8 mouse cellular contexts compared by ENCODE assay signal in the genomic region with DNA sequence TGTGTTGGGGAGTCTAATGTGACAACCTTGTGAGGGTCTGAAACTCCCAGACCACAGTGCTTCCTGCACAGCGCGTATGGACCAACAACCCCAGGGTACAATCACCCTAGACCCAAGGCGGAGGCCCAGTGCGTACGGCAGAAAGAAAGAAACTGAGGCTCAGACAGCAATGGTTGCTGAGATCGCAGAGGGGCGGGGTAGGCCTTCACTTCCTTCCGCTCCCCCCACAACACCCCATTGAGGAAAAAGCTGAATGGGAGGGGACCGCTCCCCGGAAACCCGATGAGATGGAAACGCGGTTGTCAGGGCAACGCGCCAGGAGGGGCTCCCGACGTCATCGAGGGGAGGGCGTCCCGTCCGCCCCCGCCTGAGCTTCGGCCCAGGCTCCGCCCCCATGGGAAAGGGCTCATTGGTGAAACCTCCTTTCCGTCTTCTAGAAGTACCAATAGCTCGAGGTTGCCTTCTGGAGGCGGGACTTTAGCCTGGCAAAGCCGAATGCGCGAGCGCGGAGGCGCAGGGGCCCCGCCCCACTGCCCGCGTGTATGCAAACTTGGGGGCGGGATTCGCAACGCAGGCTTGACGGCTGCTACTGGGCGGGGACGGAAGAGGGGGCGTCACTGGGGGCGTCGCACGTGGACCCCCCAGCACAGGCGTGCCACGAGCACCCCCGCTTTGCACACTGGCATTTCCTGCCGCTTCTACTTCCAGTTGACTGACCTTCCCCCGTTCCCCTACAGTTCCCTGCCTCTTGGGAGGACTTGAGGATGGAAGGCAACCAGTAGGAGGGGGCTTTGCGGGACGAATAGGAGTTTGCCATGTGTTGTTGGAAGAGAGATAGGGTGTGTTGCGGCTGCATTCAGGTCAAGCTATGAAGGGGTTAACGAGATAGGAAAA. TPM values are rescaled to one million over a fixed set of nuclear protein-coding genes. Genes with fewer than 3 reads are reported as not detected.
A peak's percentile ranks its signal among the peaks of the same experiment; 100 is the strongest.
DNase-seq lines count a peak whose midpoint lies in the region.

No protein-coding gene starts in this region.

- under 1% methylated on average over 55 of the region's 55 CpGs for WGBS in hindbrain, embryonic 10.5 days

- peaks cover 8% of the 10 kb centered on the region for H3K27me3 ChIP-seq in hindbrain, embryonic 10.5 days (ENCODE audit: insufficient read depth, poor library complexity, severe bottlenecking)

- peak; percentile 96 for DNase-seq in MEL-GATA-1-ER (ENCODE audit: extremely low read depth, low read depth)
- peak; percentile 98 for DNase-seq in cerebellum, adult 8-10 months
- peak; percentile 99 for DNase-seq in forelimb bud, embryonic 11.5 days (ENCODE audit: low read depth, low spot score)
- peak; percentile 98 for DNase-seq in hindbrain, embryonic 10.5 days (ENCODE audit: low spot score)
- peak; percentile 100 for DNase-seq in layer of hippocampus, postnatal 10 days (ENCODE audit: low spot score in 2 of 2)
- peak; percentile 100 for DNase-seq in lung, postnatal 10 days
- DNase-seq in ovary, postnatal 36 days (ENCODE audit: low spot score), result peak; percentile 98
- peak; percentile 100 for DNase-seq in thymus, postnatal 25 days

- peak overlapping the region; percentile 93 for H3K27ac ChIP-seq in hindbrain, embryonic 10.5 days

- H3K36me3 ChIP-seq in hindbrain, embryonic 10.5 days, result peaks cover 38% of the 10 kb centered on the region

- peak overlapping the region; percentile 49 for H3K4me3 ChIP-seq in hindbrain, embryonic 10.5 days

- no peaks in the 10 kb centered on the region for H3K9me3 ChIP-seq in hindbrain, embryonic 10.5 days

- H3K4me1 ChIP-seq in hindbrain, embryonic 10.5 days (replicated peaks), result peaks cover 97% of the 10 kb centered on the region

RNA-seq across cellular contexts. Expression of a gene that starts 6.0 kb away (rescaled TPM):
- polyA plus RNA-seq in hindbrain, embryonic 10.5 days (2016; fragmentation: Nextera tagmentation; extraction: Ambion mirVana), result 95.3 and 153 TPM in 2 replicates
- 100 to 1,000 TPM; 154 to 175 TPM for total RNA-seq in layer of hippocampus, postnatal 10 days (2021)

RNA-seq across cellular contexts. Expression of a gene that starts 11.7 kb away (rescaled TPM):
- polyA plus RNA-seq in hindbrain, embryonic 10.5 days (2016; fragmentation: Nextera tagmentation; extraction: Ambion mirVana), result 22.3 and 24.6 TPM in 2 replicates
- 100 to 1,000 TPM; 112 to 128 TPM for total RNA-seq in layer of hippocampus, postnatal 10 days (2021)

RNA-seq across cellular contexts. Expression of a gene that starts 12.9 kb away (rescaled TPM):
- 12.9 and 14.4 TPM in 2 replicates for polyA plus RNA-seq in hindbrain, embryonic 10.5 days (2016; fragmentation: Nextera tagmentation; extraction: Ambion mirVana)
- 1 to 10 TPM; 4.3 to 6.7 TPM for total RNA-seq in layer of hippocampus, postnatal 10 days (2021)

RNA-seq across cellular contexts. Expression of a gene that starts 19.2 kb away (rescaled TPM):
- 7.1 and 15.0 TPM in 2 replicates for polyA plus RNA-seq in hindbrain, embryonic 10.5 days (2016; fragmentation: Nextera tagmentation; extraction: Ambion mirVana)
- 100 to 1,000 TPM; 360 to 374 TPM for total RNA-seq in layer of hippocampus, postnatal 10 days (2021)

RNA-seq across cellular contexts. Expression of a gene that starts 19.5 kb away (rescaled TPM):
- 41.3 and 43.7 TPM in 2 replicates for polyA plus RNA-seq in hindbrain, embryonic 10.5 days (2016; fragmentation: Nextera tagmentation; extraction: Ambion mirVana)
- total RNA-seq in layer of hippocampus, postnatal 10 days (2021), result 10 to 100 TPM; 16.8 to 19.8 TPM

Comparison
In these comparisons a context has a peak if more than half of its experiments do, and no peak if none do; other contexts are left out.
1. Peak in every context shown above with its lines: DNase-seq, H3K4me3 ChIP-seq and H3K27ac ChIP-seq.